In genomic region chr11:105140512-105140911, GRCm38 (mm10) we compare ENCODE assay signal across 19 mouse cellular contexts. TPM values are rescaled to one million over a fixed set of nuclear protein-coding genes. Genes with fewer than 3 reads are reported as not detected.
DNase-seq lines count a peak whose midpoint lies in the region; ATAC-seq and TF ChIP-seq lines count a peak whose summit lies in the region.
"Not testable (repeated sequence)": the region's sequence is repeated elsewhere in the genome, so short reads cannot be mapped to it uniquely, and the experiment has no call there.
"Had no signal": no experiment of that assay in that cellular context is flagged by ENCODE, and none has a peak within 500 bp of the region (broad histone marks: within the 10 kb centered on the region; RNA-seq: fewer than 3 reads in every experiment).

No protein-coding gene starts in this region.

- in situ Hi-C loops in CH12.LX (cut with MboI; ENCODE audit: low pct_ligation_motif_present, low pct_unique_long_range_greater_than_20kb, low sequenced_read_pairs); ES-E14 (cut with MboI; ENCODE audit: low sequenced_read_pairs in 2 of 2, unreplicated experiment in 2 of 2): not testable (repeated sequence)

- H3K27me3 ChIP-seq in CH12.LX (replicated peaks); MEL (ENCODE audit: control insufficient read depth in 1 of 2, insufficient read depth in 2 of 2, low read length in 2 of 2); kidney, embryonic 14.5 days (ENCODE audit: control insufficient read depth, insufficient read depth, low read length): not testable (repeated sequence)

- 0 out of 2 replicates have a peak, but pooled peaks have one; percentile 26 for ATAC-seq in kidney, embryonic 14.5 days (ENCODE audit: low FRiP score, low TSS enrichment)

- not testable (repeated sequence) for H3K4me2 ChIP-seq in CH12.LX (ENCODE audit: insufficient read depth, low read depth, poor library complexity, severe bottlenecking); kidney, embryonic 14.5 days (replicated peaks; ENCODE audit: low read depth, low read length)

- TF ChIP-seq POLR2A in CH12.LX (IDR thresholded peaks at IDR 0.05; ENCODE audit: low read depth, low read length); MEL (IDR thresholded peaks at IDR 0.05; ENCODE audit: control insufficient read depth in 1 of 2, insufficient read depth in 1 of 2, low read depth in 1 of 2, low read length in 2 of 2, poor library complexity in 1 of 2): not testable (repeated sequence)

- H3K79me2 ChIP-seq in CH12.LX (replicated peaks; ENCODE audit: control insufficient read depth, extremely low read depth, insufficient read depth, poor library complexity, severe bottlenecking); MEL (ENCODE audit: control insufficient read depth, insufficient read depth, low read length, poor library complexity): not testable (repeated sequence)

- H3K4me3 ChIP-seq in CH12.LX (replicated peaks in 1 of 3; ENCODE audit: low read depth in 2 of 3, low read length in 2 of 3, poor library complexity in 1 of 3); ES-E14 (ENCODE audit: insufficient read depth in 1 of 2, low read depth in 1 of 2, low read length in 2 of 2, poor library complexity in 1 of 2, severe bottlenecking in 1 of 2); MEL (ENCODE audit: control insufficient read depth in 1 of 2, insufficient read depth in 1 of 2, low read depth in 2 of 2, low read length in 2 of 2); kidney, embryonic 14.5 days (ENCODE audit: low read length): not testable (repeated sequence)

- TF ChIP-seq RAD21 in CH12.LX (IDR thresholded peaks at IDR 0.05; ENCODE audit: low read depth, low read length); MEL (IDR thresholded peaks at IDR 0.05; ENCODE audit: low read depth, low read length): not testable (repeated sequence)

- dilution Hi-C loops in CH12.LX (cut with MboI; ENCODE audit: extremely low pct_ligation_motif_present, extremely low pct_unique_long_range_greater_than_20kb, low sequenced_read_pairs) = not testable (repeated sequence)

- not testable (repeated sequence) for DNase-seq in CH12.LX (ENCODE audit: extremely low read depth); ES-E14 (ENCODE audit: low read depth, low spot score); MEL (ENCODE audit: low read depth, low spot score)

- not testable (repeated sequence) for TF ChIP-seq EP300 in CH12.LX (IDR thresholded peaks at IDR 0.05; ENCODE audit: low read length); MEL (IDR thresholded peaks at IDR 0.05; ENCODE audit: low read depth in 1 of 2, low read length in 2 of 2)

- 96% methylated on average over 6 of the region's 8 CpGs for WGBS in kidney, embryonic 14.5 days

- not testable (repeated sequence) for H3K4me1 ChIP-seq in CH12.LX (ENCODE audit: control insufficient read depth in 1 of 2, insufficient read depth in 2 of 2); ES-E14 (ENCODE audit: control insufficient read depth in 2 of 2, insufficient read depth in 2 of 2, low read length in 2 of 2, poor library complexity in 1 of 2); MEL (ENCODE audit: control insufficient read depth in 1 of 2, insufficient read depth in 2 of 2, low read length in 2 of 2); kidney, embryonic 14.5 days (ENCODE audit: control insufficient read depth, insufficient read depth, low read length)

- H3K27ac ChIP-seq in CH12.LX (ENCODE audit: insufficient read depth, low read depth); ES-E14 (ENCODE audit: insufficient read depth, low read depth, low read length, poor library complexity, severe bottlenecking); MEL (ENCODE audit: control insufficient read depth, low read depth, low read length); kidney, embryonic 14.5 days (ENCODE audit: low read depth, low read length): not testable (repeated sequence)

- not testable (repeated sequence) for H3K9ac ChIP-seq in CH12.LX (ENCODE audit: insufficient read depth, low read depth); ES-E14 (ENCODE audit: insufficient read depth, low read depth, low read length, poor library complexity, severe bottlenecking); MEL (ENCODE audit: control insufficient read depth, low read depth, low read length, poor library complexity, severe bottlenecking); kidney, embryonic 14.5 days (ENCODE audit: low read depth, low read length)

- not testable (repeated sequence) for H3K9me3 ChIP-seq in CH12.LX (replicated peaks; ENCODE audit: low read length); ES-E14 (ENCODE audit: control insufficient read depth, insufficient read depth, low read depth, low read length); MEL (replicated peaks; ENCODE audit: insufficient read depth, low read length); kidney, embryonic 14.5 days (ENCODE audit: control insufficient read depth, low read length)

- not testable (repeated sequence) for TF ChIP-seq CTCF in CH12.LX (conservative IDR thresholded peaks at IDR 0.05 in 1 of 2, IDR thresholded peaks at IDR 0.05 in 1 of 2; ENCODE audit: low read depth in 2 of 2, low read length in 2 of 2); MEL (IDR thresholded peaks at IDR 0.05 in 2 of 3, conservative IDR thresholded peaks at IDR 0.05 in 1 of 3; ENCODE audit: control insufficient read depth in 1 of 3, insufficient read depth in 1 of 3, low read depth in 2 of 3, low read length in 3 of 3, poor library complexity in 1 of 3, severe bottlenecking in 1 of 3)

- H3K36me3 ChIP-seq in CH12.LX (replicated peaks in 1 of 2; ENCODE audit: control insufficient read depth in 1 of 2, insufficient read depth in 1 of 2, low read length in 1 of 2) = peaks cover 52 to 66% of the 10 kb centered on the region in 2 experiments
- peaks cover 36% of the 10 kb centered on the region for H3K36me3 ChIP-seq in ES-E14 (ENCODE audit: control insufficient read depth, insufficient read depth, low read length, poor library complexity, severe bottlenecking)
- not testable (repeated sequence) for H3K36me3 ChIP-seq in MEL (ENCODE audit: control insufficient read depth in 1 of 2, insufficient read depth in 2 of 2, low read length in 2 of 2)
- peaks cover 51% of the 10 kb centered on the region for H3K36me3 ChIP-seq in kidney, embryonic 14.5 days (ENCODE audit: control insufficient read depth, insufficient read depth, low read length)

TF ChIP-seq in CH12.LX, 34 proteins besides CTCF, POLR2A, EP300 and RAD21:
- TF ChIP-seq MAFK (IDR thresholded peaks at IDR 0.05; ENCODE audit: insufficient replicate concordance, low read length) = peak; percentile 72; the same call in 1 of the 2 replicates

TF ChIP-seq in ES-E14, 5 proteins besides CTCF, POLR2A, EP300 and RAD21:
- TF ChIP-seq ZNF384 (IDR thresholded peaks at IDR 0.05; ENCODE audit: low read depth, low read length) (peak; percentile 46), MAFK (IDR thresholded peaks at IDR 0.05; ENCODE audit: insufficient read depth, low read depth, low read length) (peak; percentile 95)

TF ChIP-seq in MEL, 35 proteins besides CTCF, POLR2A, EP300 and RAD21:
- TF ChIP-seq ZNF384 (IDR thresholded peaks at IDR 0.05; ENCODE audit: low read depth, low read length) (peak; percentile 77), MAFK (IDR thresholded peaks at IDR 0.05; ENCODE audit: borderline replicate concordance, low read depth, low read length) (peak; percentile 89)

RNA-seq across cellular contexts. Expression of gene Gm10842, which starts 6.2 kb away (rescaled TPM):
- total RNA-seq in CH12.LX (2012; rRNA removed) (not detected in 2 replicates), CH12.LX (2014; rRNA removed) (not detected in 2 replicates), ES-E14 (2012; rRNA removed) (not detected in 2 replicates), MEL (2012; rRNA removed) (not detected in 2 replicates)
- polyA plus RNA-seq in CH12.LX (2012; ENCODE audit: insufficient read length, low read depth) (not detected in 2 replicates), MEL (2012; ENCODE audit: insufficient read depth in 1 of 2, insufficient read length in 2 of 2, low read depth in 1 of 2, low replicate concordance in 2 of 2, missing spikeins in 1 of 2) (not detected)
- not detected in 2 replicates for polyA plus RNA-seq in kidney, embryonic 14.5 days (2014; fragmentation: Nextera tagmentation; extraction: Ambion mirVana)
- total RNA-seq: adrenal gland, adult 18-20 months; adrenal gland, adult 2 months; adrenal gland, adult 8-10 months; adrenal gland, postnatal 10 days; adrenal gland, postnatal 14 days; adrenal gland, postnatal 25 days; adrenal gland, postnatal 36 days; adrenal gland, postnatal 4 days; G1E had no signal
- polyA plus RNA-seq: activated CD4-positive, CD25-positive, alpha-beta regulatory T cell, adult 4 months; adrenal gland, adult 2 months; brain, embryonic 14.5 days; C2C12; CD4-positive, CD25-positive, alpha-beta regulatory T cell, adult 4 months; cerebellum, adult 2 months; G1E; Patski had no signal

RNA-seq across cellular contexts. Expression of gene Mettl2, which starts 14.3 kb away (rescaled TPM):
- 58.4 and 66.1 TPM in 2 replicates for total RNA-seq in CH12.LX (2012; rRNA removed)
- 112 and 118 TPM in 2 replicates for total RNA-seq in CH12.LX (2014; rRNA removed)
- polyA plus RNA-seq in CH12.LX (2012; ENCODE audit: insufficient read length, low read depth) = 94.6 and 102 TPM in 2 replicates
- total RNA-seq in ES-E14 (2012; rRNA removed) = 44.2 and 57.6 TPM in 2 replicates
- 53.5 and 59.9 TPM in 2 replicates for total RNA-seq in MEL (2012; rRNA removed)
- 10 to 100 TPM in 1 of 2 experiments, not detected in 1; 61.7 TPM for polyA plus RNA-seq in MEL (2012; ENCODE audit: insufficient read depth in 1 of 2, insufficient read length in 2 of 2, low read depth in 1 of 2, low replicate concordance in 2 of 2, missing spikeins in 1 of 2)
- 45.4 and 52.3 TPM in 2 replicates for polyA plus RNA-seq in kidney, embryonic 14.5 days (2014; fragmentation: Nextera tagmentation; extraction: Ambion mirVana)

RNA-seq across cellular contexts. Expression of gene Tlk2, which starts 38.1 kb away (rescaled TPM):
- 71.8 and 78.0 TPM in 2 replicates for total RNA-seq in CH12.LX (2012; rRNA removed)
- 90.6 and 96.5 TPM in 2 replicates for total RNA-seq in CH12.LX (2014; rRNA removed)
- polyA plus RNA-seq in CH12.LX (2012; ENCODE audit: insufficient read length, low read depth) = 85.1 and 103 TPM in 2 replicates
- 75.5 and 96.2 TPM in 2 replicates for total RNA-seq in ES-E14 (2012; rRNA removed)
- 52.7 and 60.9 TPM in 2 replicates for total RNA-seq in MEL (2012; rRNA removed)
- 10 to 100 TPM in 1 of 2 experiments, not detected in 1; 46.5 TPM for polyA plus RNA-seq in MEL (2012; ENCODE audit: insufficient read depth in 1 of 2, insufficient read length in 2 of 2, low read depth in 1 of 2, low replicate concordance in 2 of 2, missing spikeins in 1 of 2)
- polyA plus RNA-seq in kidney, embryonic 14.5 days (2014; fragmentation: Nextera tagmentation; extraction: Ambion mirVana) = 27.5 and 30.8 TPM in 2 replicates
